In genomic region chr15:77934326-77934725, GRCm38 (mm10) we compare ENCODE assay signal across 8 mouse cellular contexts. TPM values are rescaled to one million over a fixed set of nuclear protein-coding genes. Genes with fewer than 3 reads are reported as not detected.
DNase-seq lines count a peak whose midpoint lies in the region; ATAC-seq and TF ChIP-seq lines count a peak whose summit lies in the region.

No protein-coding gene starts in this region.

- H3K4me3 ChIP-seq in lung, embryonic 16.5 days (ENCODE audit: low read length): no peak overlapping the region
- H3K4me3 ChIP-seq in lung, adult 2 months (replicated peaks; ENCODE audit: extremely low read depth, low read depth, low read length): no peak overlapping the region
- no peak overlapping the region for H3K4me3 ChIP-seq in forebrain, embryonic 13.5 days
- H3K4me3 ChIP-seq in limb, embryonic 15.5 days: no peak overlapping the region
- no peak overlapping the region for H3K4me3 ChIP-seq in intestine, embryonic 16.5 days (ENCODE audit: low read length)

- no peaks in the 10 kb centered on the region for H3K27me3 ChIP-seq in lung, embryonic 16.5 days (ENCODE audit: control insufficient read depth, insufficient read depth, low read depth, low read length)
- no peaks in the 10 kb centered on the region for H3K27me3 ChIP-seq in forebrain, embryonic 13.5 days
- H3K27me3 ChIP-seq in limb, embryonic 15.5 days: no peaks in the 10 kb centered on the region
- no peaks in the 10 kb centered on the region for H3K27me3 ChIP-seq in intestine, embryonic 16.5 days (replicated peaks; ENCODE audit: control insufficient read depth, insufficient read depth, low read length)

- H3K9me3 ChIP-seq in lung, embryonic 16.5 days (ENCODE audit: control insufficient read depth, low read length): no peaks in the 10 kb centered on the region
- H3K9me3 ChIP-seq in forebrain, embryonic 13.5 days (replicated peaks): no peaks in the 10 kb centered on the region
- H3K9me3 ChIP-seq in limb, embryonic 15.5 days: no peaks in the 10 kb centered on the region
- no peaks in the 10 kb centered on the region for H3K9me3 ChIP-seq in intestine, embryonic 16.5 days (ENCODE audit: control insufficient read depth, low read length)

- H3K4me2 ChIP-seq in lung, embryonic 16.5 days (ENCODE audit: low read depth, low read length): 0 out of 2 replicates have a peak overlapping the region, but pooled peaks have one; percentile 12
- H3K4me2 ChIP-seq in forebrain, embryonic 13.5 days: no peak overlapping the region
- H3K4me2 ChIP-seq in limb, embryonic 15.5 days: peak overlapping the region; percentile 44; the same call in 1 of the 2 replicates
- H3K4me2 ChIP-seq in intestine, embryonic 16.5 days (ENCODE audit: low read depth, low read length): no peak overlapping the region

- peaks cover 6% of the 10 kb centered on the region for H3K4me1 ChIP-seq in lung, embryonic 16.5 days (replicated peaks; ENCODE audit: control insufficient read depth, insufficient read depth, low read length)
- H3K4me1 ChIP-seq in lung, adult 2 months (ENCODE audit: control insufficient read depth, insufficient read depth, low read length): peaks cover 9% of the 10 kb centered on the region; the same call in 1 of the 2 replicates
- H3K4me1 ChIP-seq in forebrain, embryonic 13.5 days: peaks cover 23% of the 10 kb centered on the region
- peaks cover 20% of the 10 kb centered on the region for H3K4me1 ChIP-seq in limb, embryonic 15.5 days
- H3K4me1 ChIP-seq in intestine, embryonic 16.5 days (ENCODE audit: control insufficient read depth, insufficient read depth, low read length): peaks cover 7% of the 10 kb centered on the region

- no peak overlapping the region for H3K27ac ChIP-seq in lung, embryonic 16.5 days (ENCODE audit: low read length)
- no peak overlapping the region for H3K27ac ChIP-seq in forebrain, embryonic 13.5 days
- no peak overlapping the region for H3K27ac ChIP-seq in limb, embryonic 15.5 days
- H3K27ac ChIP-seq in intestine, embryonic 16.5 days (ENCODE audit: low read length): no peak overlapping the region

- no peak for TF ChIP-seq CTCF in lung, adult 2 months (IDR thresholded peaks at IDR 0.05; ENCODE audit: insufficient read depth, low read length)

- DNase-seq in adrenal gland, adult 2 months: peak; percentile 81
- DNase-seq in adrenal gland, adult 18-20 months (ENCODE audit: low spot score in 2 of 2): no peak
- DNase-seq in lung, adult 2 months: no peak

- no peak overlapping the region for H3K9ac ChIP-seq in lung, embryonic 16.5 days (ENCODE audit: low read length)
- peak overlapping the region; percentile 49 for H3K9ac ChIP-seq in forebrain, embryonic 13.5 days
- H3K9ac ChIP-seq in limb, embryonic 15.5 days: no peak overlapping the region
- H3K9ac ChIP-seq in intestine, embryonic 16.5 days (ENCODE audit: low read depth, low read length): no peak overlapping the region

- no peaks in the 10 kb centered on the region for H3K36me3 ChIP-seq in lung, embryonic 16.5 days (ENCODE audit: control insufficient read depth, insufficient read depth, low read length)
- no peaks in the 10 kb centered on the region for H3K36me3 ChIP-seq in forebrain, embryonic 13.5 days (ENCODE audit: poor library complexity, severe bottlenecking)
- H3K36me3 ChIP-seq in limb, embryonic 15.5 days: no peaks in the 10 kb centered on the region
- H3K36me3 ChIP-seq in intestine, embryonic 16.5 days (ENCODE audit: control insufficient read depth, insufficient read depth, low read length): no peaks in the 10 kb centered on the region

- TF ChIP-seq POLR2A in lung, adult 2 months (IDR thresholded peaks at IDR 0.05; ENCODE audit: borderline replicate concordance, extremely low read depth, low read depth, low read length): no peak

- no peak for ATAC-seq in lung, embryonic 16.5 days (ENCODE audit: low read depth)
- no peak for ATAC-seq in forebrain, embryonic 13.5 days
- ATAC-seq in limb, embryonic 15.5 days (ENCODE audit: insufficient number of reproducible peaks, low FRiP score, low TSS enrichment, low read depth): no peak
- ATAC-seq in frontal cortex, adult (ENCODE audit: low TSS enrichment): no peak
- no peak for ATAC-seq in intestine, embryonic 16.5 days

- WGBS in lung, embryonic 16.5 days: 70% methylated on average over 11 of the region's 11 CpGs
- 55% methylated on average over 11 of the region's 11 CpGs for WGBS in lung, adult 2 months
- WGBS in forebrain, embryonic 13.5 days: 83% methylated on average over 11 of the region's 11 CpGs
- 81% methylated on average over 11 of the region's 11 CpGs for WGBS in limb, embryonic 15.5 days
- 78% methylated on average over 11 of the region's 11 CpGs for WGBS in intestine, embryonic 16.5 days

RNA-seq across cellular contexts. Expression of gene Txn2, which starts 5.5 kb away (rescaled TPM):
- total RNA-seq in adrenal gland, adult 2 months (2021): 100 to 1,000 TPM; 538 to 652 TPM
- polyA plus RNA-seq in adrenal gland, adult 2 months (2012; rRNA removed): 1,033 and 1,131 TPM in 2 replicates
- total RNA-seq in adrenal gland, adult 18-20 months (2021): 100 to 1,000 TPM; 544 to 611 TPM
- polyA plus RNA-seq in lung, embryonic 16.5 days (2015; fragmentation: Nextera tagmentation; extraction: Ambion mirVana): 182 and 185 TPM in 2 replicates
- polyA plus RNA-seq in lung, adult 2 months (2012; rRNA removed): 138 and 165 TPM in 2 replicates
- polyA plus RNA-seq in forebrain, embryonic 13.5 days (2015; fragmentation: Nextera tagmentation; extraction: Ambion mirVana): 234 and 249 TPM in 2 replicates
- 231 and 263 TPM in 2 replicates for polyA plus RNA-seq in limb, embryonic 15.5 days (2015; fragmentation: Nextera tagmentation; extraction: Ambion mirVana)
- 357 and 388 TPM in 2 replicates for polyA plus RNA-seq in intestine, embryonic 16.5 days (2015; fragmentation: Nextera tagmentation; extraction: Ambion mirVana)

RNA-seq across cellular contexts. Expression of gene Foxred2, which starts 22.2 kb away (rescaled TPM):
- 1 to 10 TPM; 2.4 to 2.9 TPM for total RNA-seq in adrenal gland, adult 2 months (2021)
- polyA plus RNA-seq in adrenal gland, adult 2 months (2012; rRNA removed): 3.5 and 4.5 TPM in 2 replicates
- 1 to 10 TPM; 2.8 to 3.5 TPM for total RNA-seq in adrenal gland, adult 18-20 months (2021)
- 2.7 and 3.7 TPM in 2 replicates for polyA plus RNA-seq in lung, embryonic 16.5 days (2015; fragmentation: Nextera tagmentation; extraction: Ambion mirVana)
- 1.8 and 2.4 TPM in 2 replicates for polyA plus RNA-seq in lung, adult 2 months (2012; rRNA removed)
- 6.9 and 8.5 TPM in 2 replicates for polyA plus RNA-seq in forebrain, embryonic 13.5 days (2015; fragmentation: Nextera tagmentation; extraction: Ambion mirVana)
- polyA plus RNA-seq in limb, embryonic 15.5 days (2015; fragmentation: Nextera tagmentation; extraction: Ambion mirVana): 3.7 and 4.2 TPM in 2 replicates
- 1.8 and 2.0 TPM in 2 replicates for polyA plus RNA-seq in intestine, embryonic 16.5 days (2015; fragmentation: Nextera tagmentation; extraction: Ambion mirVana)

RNA-seq across cellular contexts. Expression of gene Eif3d, which starts 36.3 kb away (rescaled TPM):
- total RNA-seq in adrenal gland, adult 2 months (2021): 100 to 1,000 TPM; 149 to 195 TPM
- polyA plus RNA-seq in adrenal gland, adult 2 months (2012; rRNA removed): 190 and 196 TPM in 2 replicates
- 100 to 1,000 TPM; 149 to 156 TPM for total RNA-seq in adrenal gland, adult 18-20 months (2021)
- 166 and 170 TPM in 2 replicates for polyA plus RNA-seq in lung, embryonic 16.5 days (2015; fragmentation: Nextera tagmentation; extraction: Ambion mirVana)
- polyA plus RNA-seq in lung, adult 2 months (2012; rRNA removed): 62.7 and 91.2 TPM in 2 replicates
- 200 and 207 TPM in 2 replicates for polyA plus RNA-seq in forebrain, embryonic 13.5 days (2015; fragmentation: Nextera tagmentation; extraction: Ambion mirVana)
- 181 and 188 TPM in 2 replicates for polyA plus RNA-seq in limb, embryonic 15.5 days (2015; fragmentation: Nextera tagmentation; extraction: Ambion mirVana)
- 166 and 186 TPM in 2 replicates for polyA plus RNA-seq in intestine, embryonic 16.5 days (2015; fragmentation: Nextera tagmentation; extraction: Ambion mirVana)

Comparison
In these comparisons a context has a peak if more than half of its experiments do, and no peak if none do; other contexts are left out.
1. H3K4me2 ChIP-seq: peak in lung, embryonic 16.5 days (single experiment) and limb, embryonic 15.5 days (single experiment); none in forebrain, embryonic 13.5 days (single experiment) and intestine, embryonic 16.5 days (single experiment).